Mouse (Mus musculus): ENCODE data around the gene Itpkc. TPM values are rescaled to one million over a fixed set of nuclear protein-coding genes. Genes with fewer than 3 reads are reported as not detected.

Gene Itpkc
- 18.8 to 22.0 TPM (median 20.4 TPM) in 4 replicates for total RNA-seq (2023)

GRCm38 (mm10) chr7:27228281-27228821 lies at the start of gene Itpkc:
TSS of gene Itpkc (minus strand) at chr7:27228661.

DNA sequence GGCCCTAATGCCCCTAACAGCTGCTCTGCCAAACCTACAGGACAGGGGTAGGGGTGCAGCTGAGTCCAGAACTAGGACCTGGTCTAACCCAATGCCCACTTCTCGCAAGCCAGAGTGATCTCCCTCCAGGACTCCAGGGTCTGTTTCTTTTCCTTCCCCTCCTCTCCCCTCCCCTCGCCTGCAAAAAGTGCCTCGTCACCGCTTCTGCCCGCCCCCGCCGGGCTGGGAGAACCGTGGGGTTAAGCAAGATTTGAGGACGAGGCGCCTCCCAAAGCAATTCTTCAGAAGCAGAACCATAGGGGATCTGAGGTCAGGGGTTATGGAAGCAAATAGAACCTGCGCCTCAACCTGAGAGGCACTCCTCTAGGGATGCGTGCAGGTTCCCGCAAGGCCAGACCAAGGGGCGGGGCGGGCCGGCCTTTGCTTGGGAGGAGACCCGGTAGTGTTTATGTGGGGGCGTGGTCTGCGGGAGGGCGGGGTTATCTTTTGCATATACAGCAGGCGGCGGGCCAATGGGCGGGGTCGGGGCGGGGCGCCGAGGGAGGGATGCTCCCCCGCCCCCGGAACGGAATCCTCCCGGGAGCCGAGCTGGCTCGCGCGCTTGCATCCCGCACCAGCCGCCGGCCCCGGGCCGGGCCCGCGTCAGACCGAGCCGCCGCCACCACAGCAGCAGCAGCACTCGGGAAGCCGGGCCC lies 29.9 kb upstream of the Itpkc start, which contains the start of gene Numbl:
Gene Numbl (plus strand): TSS at position 229 of the 695 bp plus-strand sequence.

DNA sequence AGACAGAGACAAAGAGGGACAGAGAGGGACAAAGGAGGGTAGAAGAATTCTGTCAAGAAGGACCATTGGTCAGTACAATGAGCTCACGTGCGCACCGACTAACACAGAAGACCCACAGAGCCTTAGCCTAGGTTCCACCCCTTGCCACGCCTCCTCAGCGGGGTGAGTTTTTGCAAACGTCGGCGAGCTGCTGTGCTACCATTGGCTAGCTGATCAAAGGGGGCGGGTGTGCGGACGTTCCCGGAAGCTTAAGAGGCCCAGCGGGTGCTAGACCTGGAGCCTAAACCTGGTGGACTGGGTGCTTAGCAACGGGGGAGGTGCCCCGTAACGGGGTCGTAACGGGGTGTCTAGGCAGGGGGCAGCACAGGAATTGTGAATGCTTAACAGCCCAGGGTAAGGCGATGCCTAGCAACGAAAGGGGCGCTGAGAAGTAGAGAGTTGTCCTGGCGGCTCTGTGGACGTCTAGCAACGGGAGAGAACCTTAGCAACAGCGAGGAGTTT lies 4.4 kb upstream of the Itpkc start, which contains the start of gene Coq8b:
Gene Coq8b (plus strand): TSS at position 243 of the 501 bp plus-strand sequence.

DNA sequence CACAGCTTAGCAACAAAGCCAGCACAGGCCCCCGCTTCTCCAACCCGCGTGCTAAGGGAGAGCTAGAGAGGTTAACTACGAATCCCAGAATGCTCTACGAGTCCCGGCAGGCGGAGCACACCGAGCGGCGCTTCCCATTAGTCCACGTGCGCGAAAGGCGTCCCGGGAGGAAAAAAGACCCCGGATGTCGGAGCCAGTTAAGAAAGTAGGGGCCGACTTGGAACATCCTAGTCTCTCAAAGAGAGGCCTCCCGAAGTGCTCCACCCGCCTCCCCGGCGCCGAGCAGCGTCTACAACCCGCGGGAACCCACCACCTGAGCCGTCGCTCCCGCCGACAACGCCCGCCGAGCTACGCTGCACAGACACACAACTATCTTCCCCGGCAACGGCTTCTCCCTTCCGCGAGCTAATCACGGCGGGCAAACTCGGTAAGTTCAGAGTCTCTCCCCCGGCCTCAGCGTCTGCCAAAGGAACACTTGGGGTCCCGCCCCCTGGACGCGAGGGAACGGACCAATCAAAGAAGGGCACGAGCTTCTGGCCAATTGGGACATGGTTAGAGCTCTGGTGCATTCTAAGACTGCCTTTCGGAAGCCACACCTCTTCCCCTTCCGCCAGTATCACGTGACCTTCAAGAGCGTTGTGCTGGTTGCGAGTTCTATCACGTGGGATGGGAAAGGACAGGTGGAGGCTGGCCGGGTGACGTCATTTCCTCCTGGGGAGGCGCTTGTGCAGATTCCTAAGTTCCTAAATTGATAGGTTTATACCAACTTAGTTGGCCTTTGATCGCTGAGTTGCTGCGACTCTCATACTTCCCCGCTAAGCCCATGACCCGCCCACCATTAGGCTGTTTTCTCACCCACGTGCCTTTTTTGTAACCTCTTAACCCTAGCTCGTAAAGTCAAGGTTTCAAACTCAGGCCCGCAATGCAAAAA lies 32.5 kb downstream of the Itpkc start, which contains the start of the genes BC024978 and Snrpa:
Gene BC024978 (plus strand): TSS at position 101 of the 931 bp plus-strand sequence.
Gene Snrpa (minus strand): TSS at position 591 of the 931 bp plus-strand sequence.

DNA sequence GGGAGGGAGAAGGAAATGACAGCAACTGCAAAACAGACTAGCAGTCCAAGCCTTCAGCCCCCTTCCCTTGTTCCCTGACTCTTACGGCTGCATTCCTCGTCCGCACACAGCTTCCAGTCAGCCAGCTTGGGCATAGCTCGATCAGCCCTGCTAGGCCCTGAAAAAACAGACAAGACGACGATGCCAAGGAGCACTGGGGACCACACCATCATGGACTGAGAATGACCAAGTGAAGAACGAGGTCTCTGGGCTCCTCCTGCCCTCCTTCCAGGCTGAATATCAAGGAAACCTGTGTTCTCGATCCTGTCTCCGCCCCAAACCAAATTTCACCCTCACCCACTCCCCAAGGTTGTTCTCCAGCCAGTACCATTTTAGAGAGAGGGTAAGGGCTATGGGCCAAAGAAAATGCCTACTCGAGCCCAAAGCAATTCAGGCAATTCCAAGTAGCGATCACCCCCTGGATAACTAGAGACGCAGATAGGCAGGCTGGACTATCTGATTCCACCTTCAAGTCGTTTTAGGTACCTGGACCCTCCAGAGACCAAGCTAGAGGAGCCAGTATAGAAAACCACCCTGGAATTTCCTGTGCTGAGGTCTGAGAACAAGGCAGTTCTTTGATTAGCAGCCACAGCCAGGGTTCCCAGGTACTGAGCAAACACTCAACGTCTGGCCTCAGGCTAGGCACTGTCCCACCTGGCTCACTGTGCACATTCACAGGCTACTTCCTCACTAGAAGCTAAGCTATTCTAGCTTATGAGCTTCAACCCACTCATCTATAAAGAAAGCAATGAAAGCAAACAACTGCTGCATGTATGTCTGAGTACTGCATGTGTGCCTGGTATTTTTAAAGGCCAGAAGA lies 47.4 kb downstream of the Itpkc start, which contains the start of the genes Gm21983 and Mia:
Gene Gm21983 (minus strand): TSS at position 250 of the 859 bp plus-strand sequence.
Gene Mia (minus strand): TSS at position 321 of the 859 bp plus-strand sequence.

GRCm38 (mm10) chr7:27178324-27179216 lies 49.9 kb downstream of the Itpkc start, which contains the start of gene Rab4b:
TSS of gene Rab4b (minus strand) at chr7:27178896.

DNA sequence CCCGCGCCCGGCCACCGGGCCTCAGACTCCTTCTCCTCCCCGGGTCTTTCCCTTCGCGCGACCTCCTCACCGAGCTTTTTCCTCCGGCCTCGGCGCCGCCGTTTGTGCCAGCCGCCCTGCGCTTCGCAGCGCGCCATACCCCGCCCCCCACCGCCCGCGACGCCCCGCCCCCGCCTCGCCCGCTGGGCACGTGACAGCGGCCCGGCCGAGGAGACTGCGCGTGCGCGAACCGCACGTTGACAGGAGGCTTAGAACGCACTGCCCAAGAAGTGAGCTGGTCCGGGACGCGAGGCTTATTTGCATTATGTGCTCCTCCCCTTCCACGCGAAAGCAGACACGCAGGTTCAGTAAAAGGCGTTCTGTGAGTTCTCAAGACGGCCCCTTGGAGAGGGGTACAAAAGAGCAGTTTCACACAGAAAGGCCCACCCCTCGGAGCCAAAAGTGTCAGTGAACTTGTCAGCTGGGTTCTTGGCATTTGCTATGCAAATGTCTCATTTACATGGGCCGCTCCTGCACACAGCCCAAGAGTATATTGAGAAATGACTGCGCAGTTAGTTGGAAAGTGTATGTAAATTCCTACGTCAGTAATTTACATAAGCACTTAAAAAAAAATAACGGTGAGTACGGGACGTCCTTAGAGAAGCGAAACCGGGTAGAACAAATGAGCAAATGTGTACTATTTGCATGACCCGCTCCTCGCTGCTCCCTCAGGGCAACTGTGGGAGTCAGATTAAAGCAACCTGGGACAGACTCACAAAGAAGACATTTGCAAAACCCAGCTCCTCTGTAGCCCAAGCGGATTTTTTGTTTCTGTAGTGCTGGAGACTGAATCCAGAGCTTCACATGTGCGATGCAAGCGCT lies 61.6 kb downstream of the Itpkc start, which contains the start of gene Egln2:
Gene Egln2 (minus strand): TSS at position 189 of the 861 bp plus-strand sequence.

Other genes starting within 250 kb of the Itpkc start
- gene Cyp2a12, start 199.6 kb downstream of the Itpkc start, total RNA-seq (2023): not detected in 4 replicates
- gene Cyp2f2, start 108.8 kb downstream of the Itpkc start, total RNA-seq (2023): not detected in 4 replicates
- gene Cyp2t4, start 74.9 kb downstream of the Itpkc start, total RNA-seq (2023): not detected in 4 replicates
- 177 to 204 TPM (median 188 TPM) in 4 replicates for gene Egln2, start 61.9 kb downstream of the Itpkc start, total RNA-seq (2023)
- gene Rab4b, start 49.8 kb downstream of the Itpkc start, total RNA-seq (2023): 147 to 182 TPM (median 171 TPM) in 4 replicates
- gene Gm21983, start 47.6 kb downstream of the Itpkc start, total RNA-seq (2023): not detected in 4 replicates
- 1.1 to 3.3 TPM (median 1.2 TPM) in 3 of 4 replicates, not detected in the other for gene Mia, start 47.5 kb downstream of the Itpkc start, total RNA-seq (2023)
- 11.5 to 19.8 TPM (median 17.1 TPM) in 4 replicates for gene BC024978, start 32.9 kb downstream of the Itpkc start, total RNA-seq (2023)
- 112 to 116 TPM (median 114 TPM) in 4 replicates for gene Snrpa, start 32.4 kb downstream of the Itpkc start, total RNA-seq (2023)
- 24.1 to 29.2 TPM (median 27.8 TPM) in 4 replicates for gene Coq8b, start 4.4 kb upstream of the Itpkc start, total RNA-seq (2023)
- 1.4 to 2.6 TPM (median 2.1 TPM) in 4 replicates for gene Numbl, start 29.8 kb upstream of the Itpkc start, total RNA-seq (2023)
- 0.83 to 1.2 TPM (median 1.0 TPM) in 4 replicates for gene Ltbp4, start 109.0 kb upstream of the Itpkc start, total RNA-seq (2023)
- 85.2 to 97.4 TPM (median 91.1 TPM) in 4 replicates for gene Shkbp1, start 127.4 kb upstream of the Itpkc start, total RNA-seq (2023)
- gene Gm20479, start 128.8 kb upstream of the Itpkc start, total RNA-seq (2023): 7.5 to 14.1 TPM (median 9.1 TPM) in 3 of 4 replicates, not detected in the other
- gene Sptbn4, start 219.0 kb upstream of the Itpkc start, total RNA-seq (2023): 0.18 to 0.29 TPM (median 0.28 TPM) in 3 of 4 replicates, not detected in the other
- 68.1 to 75.9 TPM (median 70.4 TPM) in 4 replicates for gene Blvrb, start 219.3 kb upstream of the Itpkc start, total RNA-seq (2023)
- 12.7 to 16.7 TPM (median 15.1 TPM) in 4 replicates for gene Sertad3, start 245.1 kb upstream of the Itpkc start, total RNA-seq (2023)

All from B cell, adult 62 days (primary cell).